Mouse (Mus musculus) stomach, postnatal 0 days (tissue): ENCODE data around the gene Smg6.

Source experiments
- CTCF ChIP-seq: IDR thresholded peaks from 2 replicates; pipeline ENCODE4 v1.5.1; 2016; ENCODE audit warnings: antibody characterized with exemption, low read depth, mild to moderate bottlenecking, moderate library complexity
- EP300 ChIP-seq: optimal IDR thresholded peaks from 2 replicates; pipeline ENCODE3; 2016; ENCODE audit warnings: antibody characterized with exemption

GRCm38 (mm10) chr11:75054878-75055214 is 129.2 kb downstream of the Smg6 start:
- TF ChIP-seq EP300 (no peak), CTCF (no peak)
